Mouse (Mus musculus): ENCODE results near the gene Itgam. TPM values are rescaled to one million over a fixed set of nuclear protein-coding genes. Genes with fewer than 3 reads are reported as not detected.

Gene Itgam
- polyA plus RNA-seq, 1 experiment from 2014 or later = 0.25 TPM

DNA sequence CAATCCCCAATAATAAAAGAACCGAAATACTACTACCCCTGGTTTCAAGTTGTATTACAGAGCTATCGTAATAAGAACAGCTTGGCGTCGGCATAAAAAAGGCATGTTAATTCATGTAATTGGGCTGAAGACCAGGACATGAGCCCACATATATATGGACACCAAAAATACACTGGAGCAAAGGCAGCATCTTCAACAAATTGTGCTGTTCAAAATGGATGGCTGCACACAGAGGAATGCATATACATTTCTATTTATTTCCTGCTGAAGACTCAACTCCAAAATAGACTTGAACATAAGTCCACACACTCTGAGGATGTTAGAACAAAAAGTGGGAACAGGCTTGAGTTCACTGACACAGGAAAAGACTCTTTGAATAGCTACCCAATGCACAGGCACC lies 101.6 kb downstream of the Itgam start:
- Histone ChIP-seq H3K4me3 (no peak overlapping the region), H3K4me1 (no peaks in the 10 kb centered on the region), H3K36me3 (no peaks in the 10 kb centered on the region), H3K27me3 (ENCODE audit: insufficient read depth, poor library complexity, severe bottlenecking) (no peaks in the 10 kb centered on the region), H3K9me3 (no peaks in the 10 kb centered on the region), H3K27ac (no peak overlapping the region)
- WGBS = 91% methylated on average over 4 of the region's 4 CpGs
- no peak for DNase-seq (ENCODE audit: low spot score)

DNA sequence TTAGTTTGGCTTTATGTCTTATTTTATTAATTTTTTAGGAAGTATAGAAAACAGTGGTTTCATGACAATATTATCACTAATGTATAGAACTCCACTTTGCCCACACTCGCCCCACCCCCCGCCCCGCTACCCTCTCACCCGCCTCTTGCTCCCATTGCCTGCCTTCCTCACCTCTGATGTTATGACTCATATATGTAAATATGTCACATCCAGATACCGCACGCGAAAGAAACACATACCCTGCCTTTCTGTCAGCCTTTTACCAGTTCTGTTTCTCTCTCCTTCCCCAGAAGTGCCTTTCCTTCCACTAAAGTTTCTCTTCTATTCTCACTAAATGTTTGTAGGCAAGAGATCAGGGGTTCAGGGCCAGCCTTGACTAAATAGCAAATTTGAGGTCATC lies 104.0 kb downstream of the Itgam start:
- no peak overlapping the region for H3K4me3 ChIP-seq
- peak; percentile 25 for DNase-seq (ENCODE audit: low spot score)
- no peaks in the 10 kb centered on the region for H3K27me3 ChIP-seq (ENCODE audit: insufficient read depth, poor library complexity, severe bottlenecking)
- no peaks in the 10 kb centered on the region for H3K36me3 ChIP-seq
- H3K9me3 ChIP-seq = no peaks in the 10 kb centered on the region
- H3K27ac ChIP-seq = no peak overlapping the region
- 82% methylated on average over 7 of the region's 7 CpGs for WGBS
- H3K4me1 ChIP-seq = no peaks in the 10 kb centered on the region

Other genes with a start within 250 kb of the Itgam start
- 32.4 and 36.3 TPM in 2 replicates for gene Stx4a, start 238.3 kb upstream of the Itgam start, polyA plus RNA-seq (2016; fragmentation: Nextera tagmentation; extraction: Ambion mirVana)
- gene Stx1b, start 238.1 kb upstream of the Itgam start, polyA plus RNA-seq (2016; fragmentation: Nextera tagmentation; extraction: Ambion mirVana) = 1.1 and 3.2 TPM in 2 replicates
- gene Zfp646, start 186.4 kb upstream of the Itgam start, polyA plus RNA-seq (2016; fragmentation: Nextera tagmentation; extraction: Ambion mirVana) = 10.6 and 11.7 TPM in 2 replicates
- 15.7 and 21.7 TPM in 2 replicates for gene Zfp668, start 185.8 kb upstream of the Itgam start, polyA plus RNA-seq (2016; fragmentation: Nextera tagmentation; extraction: Ambion mirVana)
- gene Prss53, start 171.7 kb upstream of the Itgam start, polyA plus RNA-seq (2016; fragmentation: Nextera tagmentation; extraction: Ambion mirVana) = 1.2 and 1.9 TPM in 2 replicates
- gene Gm21974, start 167.2 kb upstream of the Itgam start, polyA plus RNA-seq (2016; fragmentation: Nextera tagmentation; extraction: Ambion mirVana) = not detected in 2 replicates
- gene Vkorc1, start 167.0 kb upstream of the Itgam start, polyA plus RNA-seq (2016; fragmentation: Nextera tagmentation; extraction: Ambion mirVana) = 81.7 and 89.4 TPM in 2 replicates
- gene Bckdk, start 158.6 kb upstream of the Itgam start, polyA plus RNA-seq (2016; fragmentation: Nextera tagmentation; extraction: Ambion mirVana) = 143 and 176 TPM in 2 replicates
- gene Kat8, start 150.1 kb upstream of the Itgam start, polyA plus RNA-seq (2016; fragmentation: Nextera tagmentation; extraction: Ambion mirVana) = 31.0 and 39.7 TPM in 2 replicates
- 2.3 and 8.9 TPM in 2 replicates for gene Prss8, start 132.5 kb upstream of the Itgam start, polyA plus RNA-seq (2016; fragmentation: Nextera tagmentation; extraction: Ambion mirVana)
- gene Prss36, start 115.9 kb upstream of the Itgam start, polyA plus RNA-seq (2016; fragmentation: Nextera tagmentation; extraction: Ambion mirVana) = 10.9 and 13.0 TPM in 2 replicates
- gene Fus, start 95.2 kb upstream of the Itgam start, polyA plus RNA-seq (2016; fragmentation: Nextera tagmentation; extraction: Ambion mirVana) = 280 and 362 TPM in 2 replicates
- 27.8 and 35.5 TPM in 2 replicates for gene Pycard, start 68.8 kb upstream of the Itgam start, polyA plus RNA-seq (2016; fragmentation: Nextera tagmentation; extraction: Ambion mirVana)
- gene Trim72, start 58.7 kb upstream of the Itgam start, polyA plus RNA-seq (2016; fragmentation: Nextera tagmentation; extraction: Ambion mirVana) = 0.40 and 1.2 TPM in 2 replicates
- gene Gm49368, start within 50 bp of the Itgam start, polyA plus RNA-seq (2016; fragmentation: Nextera tagmentation; extraction: Ambion mirVana) = 0.09 TPM in 1 of 2 replicates, not detected in the other
- 0.05 and 0.10 TPM in 2 replicates for gene Itgax, start 66.9 kb downstream of the Itgam start, polyA plus RNA-seq (2016; fragmentation: Nextera tagmentation; extraction: Ambion mirVana)
- gene Itgad, start 91.7 kb downstream of the Itgam start, polyA plus RNA-seq (2016; fragmentation: Nextera tagmentation; extraction: Ambion mirVana) = not detected in 2 replicates
- 258 and 459 TPM in 2 replicates for gene Cox6a2, start 143.7 kb downstream of the Itgam start, polyA plus RNA-seq (2016; fragmentation: Nextera tagmentation; extraction: Ambion mirVana)
- gene Armc5, start 174.7 kb downstream of the Itgam start, polyA plus RNA-seq (2016; fragmentation: Nextera tagmentation; extraction: Ambion mirVana) = 16.6 and 17.5 TPM in 2 replicates
- 7.1 and 7.2 TPM in 2 replicates for gene 9130023H24Rik, start 175.4 kb downstream of the Itgam start, polyA plus RNA-seq (2016; fragmentation: Nextera tagmentation; extraction: Ambion mirVana)
- gene Tgfb1i1, start 184.2 kb downstream of the Itgam start, polyA plus RNA-seq (2016; fragmentation: Nextera tagmentation; extraction: Ambion mirVana) = 144 and 202 TPM in 2 replicates
- 0.37 and 0.48 TPM in 2 replicates for gene Slc5a2, start 203.0 kb downstream of the Itgam start, polyA plus RNA-seq (2016; fragmentation: Nextera tagmentation; extraction: Ambion mirVana)
- 20.3 and 25.1 TPM in 2 replicates for gene BC017158, start 235.5 kb downstream of the Itgam start, polyA plus RNA-seq (2016; fragmentation: Nextera tagmentation; extraction: Ambion mirVana)

Measured in heart, embryonic 10.5 days (tissue).